Mouse (Mus musculus) testis, postnatal 10 days (tissue): Measurements from ENCODE around the gene Olfr324.
A peak's percentile ranks its signal among the peaks of the same experiment; 100 is the strongest.

Experiments
- DNase-seq: peaks from one replicate; pipeline ENCODE4 v3.0.0; 2021; ENCODE audit warnings: low spot score

Gene Olfr324

GRCm38 (mm10) chr11:58594814-58595213, at the start of gene Olfr324:
Gene Olfr324 (plus strand): TSS chr11:58595114.
- no peak for DNase-seq

- no peak for DNase-seq
Observed at GRCm38 (mm10) chr11:58546322-58546721, 48.6 kb upstream of the Olfr324 start, which contains the start of gene Olfr329-ps. Gene Olfr329-ps (minus strand): TSS chr11:58546422.

GRCm38 (mm10) chr11:58555536-58555935, 39.4 kb upstream of the Olfr324 start, which contains the start of gene Olfr328:
Gene Olfr328 (minus strand): TSS chr11:58555636.
- no peak for DNase-seq

DNA sequence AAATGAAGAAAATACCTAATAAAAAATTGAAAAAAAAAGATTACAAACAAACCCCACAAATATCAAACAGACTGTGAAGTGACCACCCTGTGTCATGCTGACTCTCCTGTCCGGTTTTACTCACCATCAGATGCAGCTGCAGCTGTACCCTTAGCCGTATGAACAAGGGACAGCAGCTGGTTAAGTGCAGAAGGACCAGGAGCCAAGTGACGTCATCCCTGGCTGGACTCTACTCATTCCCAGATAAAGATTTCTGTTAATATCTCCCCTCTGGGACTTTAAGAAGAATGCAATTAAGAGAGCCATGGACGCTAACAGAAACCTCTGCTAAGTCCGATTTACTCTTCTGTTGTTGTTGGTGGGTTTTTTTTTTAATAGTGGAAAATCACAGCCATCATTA, 24.5 kb upstream of the Olfr324 start, which contains the start of gene Olfr224:
TSS of gene Olfr224 (minus strand) at position 149 of the 400 bp plus-strand sequence.
- DNase-seq, result no peak

- DNase-seq, result no peak
Observed at GRCm38 (mm10) chr11:58577430-58577829, 17.5 kb upstream of the Olfr324 start, which contains the start of gene Olfr325. Gene Olfr325 (plus strand): TSS chr11:58577730.

- no peak for DNase-seq
Observed at GRCm38 (mm10) chr11:58578636-58579035, 16.3 kb upstream of the Olfr324 start.

- DNase-seq, result peak; percentile 74
Observed at GRCm38 (mm10) chr11:58587898-58588348, 7.0 kb upstream of the Olfr324 start.

DNA sequence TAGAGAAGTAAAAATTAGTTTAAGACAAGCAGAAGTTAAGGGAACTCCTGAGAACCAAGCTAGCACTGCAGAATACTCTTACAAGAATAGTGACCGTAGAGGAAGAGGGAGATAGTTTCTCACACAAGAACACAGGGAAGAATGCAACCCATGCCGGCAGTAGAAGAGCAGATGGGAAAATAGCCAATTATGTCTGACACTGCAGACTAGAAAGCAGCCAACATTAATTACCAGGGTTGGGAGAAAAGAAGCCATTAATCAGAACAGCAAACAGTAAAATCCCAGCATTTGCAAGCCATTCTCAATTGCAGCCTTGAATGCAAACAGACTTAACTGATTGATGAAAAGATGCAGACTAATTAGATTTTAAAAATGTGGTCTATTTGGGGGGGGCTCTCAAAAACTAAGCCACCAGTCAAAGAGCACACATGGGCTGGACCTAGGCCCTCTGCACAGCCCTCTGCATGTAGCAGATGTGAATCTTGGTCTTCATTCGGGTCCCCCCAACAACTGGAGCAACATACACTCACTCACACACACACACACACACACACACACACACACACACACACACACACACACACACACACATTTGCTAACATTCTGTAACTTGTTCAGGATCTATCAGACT, 6.2 kb upstream of the Olfr324 start:
- DNase-seq, result no peak

DNA sequence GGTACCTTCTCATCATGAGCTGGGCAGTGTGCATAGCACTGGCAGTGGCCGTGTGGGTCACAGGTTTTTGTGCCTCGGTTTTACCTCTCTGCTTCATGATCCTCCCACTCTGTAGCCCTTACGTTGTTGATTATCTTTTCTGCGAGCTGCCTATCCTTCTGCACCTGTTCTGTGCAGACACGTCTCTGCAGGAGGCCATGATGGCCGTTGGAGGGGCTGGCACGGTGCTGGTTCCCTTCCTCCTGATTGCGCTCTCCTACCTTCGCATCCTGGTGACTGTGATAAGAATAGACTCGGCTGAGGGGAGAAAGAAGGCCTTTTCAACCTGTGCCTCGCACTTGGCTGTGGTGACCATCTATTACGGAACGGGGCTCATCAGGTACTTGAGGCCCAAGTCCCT, 2.9 kb downstream of the Olfr324 start:
- no peak for DNase-seq

DNA sequence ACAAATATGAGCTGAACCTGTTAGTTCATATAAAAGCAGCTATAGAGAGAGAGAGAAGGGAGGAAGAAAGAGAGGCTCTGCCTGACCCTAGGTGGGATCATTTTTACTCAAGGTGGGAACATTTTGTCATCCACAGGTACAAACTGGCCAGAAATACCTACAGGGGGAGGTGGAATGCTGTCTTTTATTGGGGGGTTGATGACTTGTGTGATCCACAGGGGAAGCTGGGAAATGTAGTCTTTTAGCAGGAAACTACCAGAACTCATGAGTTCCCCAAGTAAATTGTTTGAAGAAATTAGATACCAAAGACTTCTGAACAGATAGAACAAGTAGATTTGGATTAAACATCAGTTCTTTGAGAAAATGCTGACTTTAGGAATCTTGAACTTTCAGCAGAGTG, 7.1 kb downstream of the Olfr324 start:
- DNase-seq, result no peak

GRCm38 (mm10) chr11:58602800-58603560, 8.1 kb downstream of the Olfr324 start:
- no peak for DNase-seq

- DNase-seq, result no peak
Observed at GRCm38 (mm10) chr11:58604688-58605087, 9.8 kb downstream of the Olfr324 start.

DNA sequence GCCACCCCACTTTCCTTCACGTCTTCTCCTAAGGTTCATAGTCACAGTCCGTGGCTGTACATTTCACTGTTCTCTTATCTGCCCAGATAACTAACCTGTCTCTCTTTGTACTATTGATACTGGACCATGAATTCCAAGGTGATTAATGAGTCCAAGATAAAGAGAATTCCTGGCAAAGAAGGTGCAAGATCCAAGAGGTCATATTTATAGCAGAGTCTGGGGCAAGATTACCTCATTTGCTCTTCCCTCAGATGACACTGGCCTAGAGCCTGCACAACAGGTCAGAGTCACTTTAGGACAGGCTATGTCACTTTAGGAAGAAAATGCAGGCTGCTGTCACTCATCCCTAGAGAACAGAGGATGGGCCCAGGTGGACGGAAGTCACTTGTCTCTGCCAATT, 10.3 kb downstream of the Olfr324 start:
- DNase-seq, result no peak

DNA sequence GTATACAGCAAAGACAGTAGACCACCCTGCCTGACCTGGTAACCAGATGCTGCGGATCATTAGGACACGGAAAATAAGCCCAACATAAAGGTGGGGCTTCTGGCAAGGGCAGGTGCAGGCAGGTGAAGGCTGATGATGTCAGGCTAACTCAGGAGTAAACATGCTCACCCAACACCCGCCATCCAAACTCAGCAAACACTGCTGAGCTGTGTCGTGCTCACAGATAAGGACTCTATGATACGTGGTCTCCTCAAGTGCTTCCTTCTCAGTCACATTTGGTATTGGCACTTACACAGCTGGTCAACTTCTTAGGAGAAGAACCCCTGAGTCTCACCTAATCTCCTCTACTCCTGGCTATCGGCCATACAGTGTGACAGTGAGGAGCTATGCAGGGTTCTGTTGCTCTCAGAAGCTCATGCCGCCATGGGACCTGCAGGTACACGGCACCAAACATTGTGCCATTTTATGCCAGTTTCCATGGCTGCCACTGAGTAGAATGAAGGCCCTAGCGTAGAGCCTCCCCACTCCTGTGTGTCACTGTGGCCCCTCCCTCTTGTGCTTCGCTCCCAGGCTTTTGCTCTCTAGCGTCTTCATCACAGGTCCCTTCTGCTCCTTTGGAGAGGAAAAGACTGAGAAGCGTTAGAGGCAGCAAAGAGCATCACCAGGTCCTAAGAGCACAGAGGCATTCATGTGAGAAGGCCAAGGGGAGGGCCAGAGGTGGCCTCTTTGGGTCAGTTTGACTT, 11.4 kb downstream of the Olfr324 start:
- DNase-seq, result no peak

DNA sequence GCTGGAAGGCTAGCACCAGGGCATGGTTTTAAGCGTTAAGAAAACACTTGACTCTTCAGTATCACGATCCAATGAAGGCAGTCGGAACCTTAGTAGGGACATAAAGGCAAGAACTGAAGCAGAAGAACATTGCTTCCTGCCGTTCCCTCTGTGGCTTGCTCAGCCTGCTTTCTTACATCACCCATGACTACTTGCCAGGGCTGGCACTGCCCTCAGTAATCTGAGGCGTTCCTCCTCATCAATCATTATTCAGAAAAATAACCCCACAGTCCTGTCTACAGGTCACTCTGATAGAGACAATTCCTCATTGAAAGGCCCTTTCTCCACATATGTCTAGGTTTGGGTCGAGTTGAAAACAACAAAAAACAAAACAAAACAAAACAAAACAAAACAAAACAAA, 12.1 kb downstream of the Olfr324 start:
- DNase-seq, result no peak

GRCm38 (mm10) chr11:58613359-58613758, 18.4 kb downstream of the Olfr324 start:
- DNase-seq, result no peak

- DNase-seq, result peak; percentile 53
Observed at GRCm38 (mm10) chr11:58614526-58614925, 19.6 kb downstream of the Olfr324 start.

DNA sequence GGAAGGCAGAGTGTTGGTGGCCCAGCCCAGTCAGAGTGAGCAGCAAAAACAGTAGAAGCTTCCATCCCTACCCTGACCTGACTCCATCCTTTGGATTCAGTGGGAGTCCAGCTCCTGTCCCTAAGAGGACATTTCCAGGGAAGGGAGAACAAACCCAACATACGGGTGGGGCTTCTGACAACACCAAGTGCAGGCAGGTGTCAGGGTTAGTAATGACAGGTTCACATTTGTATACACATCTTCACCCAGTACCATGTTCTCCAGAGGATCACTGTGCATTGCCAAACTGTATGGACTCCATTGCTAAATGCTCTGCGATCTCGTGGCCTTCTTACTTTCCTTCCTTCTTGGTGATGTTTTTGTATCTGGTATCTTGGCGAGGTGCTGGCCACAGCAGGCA, 21.1 kb downstream of the Olfr324 start, which contains the start of gene 2210407C18Rik:
TSS of gene 2210407C18Rik (minus strand) at position 101 of the 400 bp plus-strand sequence.
- DNase-seq, result no peak

DNA sequence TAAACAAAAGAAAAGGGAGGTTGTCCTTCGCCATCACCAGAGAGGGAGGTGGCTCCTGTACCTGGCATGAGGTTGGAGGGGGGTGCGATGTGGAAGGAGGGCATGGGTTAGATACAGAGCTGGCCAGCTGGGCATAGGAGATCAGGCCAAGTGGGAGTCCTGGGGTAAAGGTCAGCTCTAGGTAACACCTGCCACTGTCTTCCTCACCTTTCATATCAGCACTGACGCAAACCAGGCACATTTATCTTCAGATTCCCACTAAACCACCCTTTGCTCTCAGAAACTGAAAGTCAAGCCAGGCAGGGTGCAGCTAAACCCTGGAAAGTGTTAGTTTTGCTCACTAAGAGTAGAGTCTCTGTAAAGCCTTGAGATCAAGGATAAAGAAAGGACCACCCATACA, 23.5 kb downstream of the Olfr324 start:
- DNase-seq, result no peak

DNA sequence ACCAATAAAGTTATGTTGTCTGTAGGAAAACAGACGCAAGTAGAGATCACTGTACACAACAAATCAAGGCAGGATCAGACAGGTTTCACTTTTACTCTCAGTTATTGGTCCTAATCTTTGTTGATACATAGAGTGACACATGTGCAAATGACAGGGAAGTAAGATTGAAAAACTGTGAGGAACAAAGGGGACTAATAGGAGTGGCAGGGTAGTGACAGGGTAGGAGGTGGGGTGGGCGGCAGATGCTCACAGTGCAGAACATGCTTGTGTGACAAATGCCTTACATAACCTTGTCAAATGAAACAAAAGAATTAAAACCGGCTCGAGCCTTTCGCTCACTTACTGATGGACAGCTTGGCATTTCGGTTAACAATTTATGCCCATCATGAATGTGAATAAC, 23.9 kb downstream of the Olfr324 start:
- DNase-seq, result no peak

DNA sequence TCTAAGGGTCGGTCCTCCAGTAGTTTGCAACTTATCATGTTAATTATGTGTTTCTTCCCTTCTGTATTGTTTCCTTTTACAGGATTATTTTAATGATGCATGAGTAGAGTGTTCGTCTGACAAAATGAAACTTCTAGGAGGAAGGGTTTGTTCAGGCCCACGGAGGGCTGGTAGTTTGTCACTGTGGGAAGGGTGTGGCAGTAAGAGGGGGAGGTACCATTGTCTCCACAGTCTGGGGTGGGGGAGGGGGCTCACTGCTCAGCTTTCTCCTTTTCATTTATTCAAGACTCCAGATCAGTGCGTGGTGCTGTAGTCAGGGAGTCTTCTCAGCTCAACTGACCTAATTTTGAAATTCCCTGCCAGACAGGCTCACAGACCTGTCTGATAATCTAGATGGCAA, 31.2 kb downstream of the Olfr324 start:
- no peak for DNase-seq

- DNase-seq, result no peak
Observed at GRCm38 (mm10) chr11:58630401-58630800, 35.5 kb downstream of the Olfr324 start, which contains the start of gene Olfr323. Gene Olfr323 (minus strand): TSS chr11:58630501.
